Mouse (Mus musculus): ENCODE measurements around the gene Ebf3. TPM values are rescaled to one million over a fixed set of nuclear protein-coding genes. Genes with fewer than 3 reads are reported as not detected.
A peak's percentile ranks its signal among the peaks of the same experiment; 100 is the strongest.

The Ebf3 gene
- polyA plus RNA-seq, 1 experiment from 2014 or later = 27.7 TPM

GRCm38 (mm10) chr7:137300169-137300568 lies 14.1 kb downstream of the Ebf3 start:
- Histone ChIP-seq H3K27ac (peak overlapping the region; percentile 74), H3K9me3 (no peaks in the 10 kb centered on the region), H3K27me3 (0 out of 2 replicates have a peak, but pooled peaks cover 18% of the 10 kb centered on the region), H3K9ac (peak overlapping the region; percentile 60), H3K4me3 (0 out of 2 replicates have a peak overlapping the region, but pooled peaks have one; percentile 11), H3K36me3 (no peaks in the 10 kb centered on the region), H3K4me1 (replicated peaks) (peaks cover 96% of the 10 kb centered on the region), H3K4me2 (peak overlapping the region; percentile 77)
- ATAC-seq (ENCODE audit: low FRiP score) = no peak
- WGBS = 51% methylated on average over 11 of the region's 11 CpGs

- 0 out of 2 replicates have a peak, but pooled peaks cover 13% of the 10 kb centered on the region for H3K27me3 ChIP-seq
- H3K27ac ChIP-seq = peak overlapping the region; percentile 73
- WGBS = 57% methylated on average over 24 of the region's 24 CpGs
- H3K4me1 ChIP-seq (replicated peaks) = peaks cover 96% of the 10 kb centered on the region
- peak overlapping the region; percentile 77 for H3K4me2 ChIP-seq
- H3K4me3 ChIP-seq = no peak overlapping the region
- H3K9ac ChIP-seq = peak overlapping the region; percentile 61
- ATAC-seq (ENCODE audit: low FRiP score) = no peak
- 0 out of 2 replicates have a peak, but pooled peaks cover 3% of the 10 kb centered on the region for H3K36me3 ChIP-seq
- H3K9me3 ChIP-seq = no peaks in the 10 kb centered on the region
These were observed 16.5 kb downstream of the Ebf3 start for GRCm38 (mm10) chr7:137297594-137298381.

GRCm38 (mm10) chr7:137297131-137297530 lies 17.1 kb downstream of the Ebf3 start:
- no peak overlapping the region for H3K4me3 ChIP-seq
- H3K9ac ChIP-seq = peak overlapping the region; percentile 61

GRCm38 (mm10) chr7:137295612-137296011 lies 18.6 kb downstream of the Ebf3 start:
- no peak overlapping the region for H3K4me3 ChIP-seq
- no peak for ATAC-seq (ENCODE audit: low FRiP score)
- H3K9ac ChIP-seq = no peak overlapping the region
- peak overlapping the region; percentile 18; the same call in 1 of the 2 replicates for H3K4me2 ChIP-seq
- H3K9me3 ChIP-seq = no peaks in the 10 kb centered on the region
- WGBS = 45% methylated on average over 7 of the region's 7 CpGs
- H3K27ac ChIP-seq = 0 out of 2 replicates have a peak overlapping the region, but pooled peaks have one; percentile 30
- 0 out of 2 replicates have a peak, but pooled peaks cover 13% of the 10 kb centered on the region for H3K27me3 ChIP-seq
- 0 out of 2 replicates have a peak, but pooled peaks cover 4% of the 10 kb centered on the region for H3K36me3 ChIP-seq
- peaks cover 97% of the 10 kb centered on the region for H3K4me1 ChIP-seq (replicated peaks)

More at GRCm38 (mm10) chr7:137297131-137297530, 17.1 kb downstream of the Ebf3 start:
- 0 out of 2 replicates have a peak, but pooled peaks cover 13% of the 10 kb centered on the region for H3K27me3 ChIP-seq
- peaks cover 97% of the 10 kb centered on the region for H3K4me1 ChIP-seq (replicated peaks)
- 0 out of 2 replicates have a peak, but pooled peaks cover 4% of the 10 kb centered on the region for H3K36me3 ChIP-seq
- H3K9me3 ChIP-seq = no peaks in the 10 kb centered on the region
- peak overlapping the region; percentile 77 for H3K4me2 ChIP-seq
- 40% methylated on average over 7 of the region's 7 CpGs for WGBS
- no peak for ATAC-seq (ENCODE audit: low FRiP score)
- H3K27ac ChIP-seq = peak overlapping the region; percentile 73

GRCm38 (mm10) chr7:137294446-137294845 lies 19.8 kb downstream of the Ebf3 start:
- Histone ChIP-seq H3K4me3 (no peak overlapping the region), H3K4me2 (peak overlapping the region; percentile 15; the same call in 1 of the 2 replicates), H3K9me3 (no peaks in the 10 kb centered on the region), H3K27me3 (0 out of 2 replicates have a peak, but pooled peaks cover 5% of the 10 kb centered on the region), H3K4me1 (replicated peaks) (peaks cover 97% of the 10 kb centered on the region), H3K9ac (no peak overlapping the region), H3K36me3 (0 out of 2 replicates have a peak, but pooled peaks cover 4% of the 10 kb centered on the region), H3K27ac (0 out of 2 replicates have a peak overlapping the region, but pooled peaks have one; percentile 50)
- WGBS = 63% methylated on average over 7 of the region's 7 CpGs
- ATAC-seq (ENCODE audit: low FRiP score) = no peak

- no peak overlapping the region for H3K4me3 ChIP-seq
- peaks cover 87% of the 10 kb centered on the region for H3K4me1 ChIP-seq (replicated peaks)
- WGBS = 36% methylated on average over 3 of the region's 3 CpGs
- 0 out of 2 replicates have a peak, but pooled peaks cover 4% of the 10 kb centered on the region for H3K36me3 ChIP-seq
- no peak overlapping the region; the same call in 1 of the 2 replicates for H3K4me2 ChIP-seq
- H3K27me3 ChIP-seq = no peaks in the 10 kb centered on the region
- 0 out of 2 replicates have a peak overlapping the region, but pooled peaks have one; percentile 35 for H3K27ac ChIP-seq
- no peaks in the 10 kb centered on the region for H3K9me3 ChIP-seq
- no peak overlapping the region for H3K9ac ChIP-seq
- ATAC-seq (ENCODE audit: low FRiP score) = no peak
These were observed 24.8 kb downstream of the Ebf3 start for GRCm38 (mm10) chr7:137289290-137289957.

- no peak overlapping the region for H3K4me2 ChIP-seq
- no peak overlapping the region for H3K9ac ChIP-seq
- peaks cover 67% of the 10 kb centered on the region for H3K4me1 ChIP-seq (replicated peaks)
- H3K4me3 ChIP-seq = no peak overlapping the region
- no peaks in the 10 kb centered on the region for H3K9me3 ChIP-seq
- H3K27me3 ChIP-seq = no peaks in the 10 kb centered on the region
- H3K36me3 ChIP-seq = no peaks in the 10 kb centered on the region
- no peak for ATAC-seq (ENCODE audit: low FRiP score)
- peak overlapping the region; percentile 52; the same call in 1 of the 2 replicates for H3K27ac ChIP-seq
- WGBS = 81% methylated on average over 7 of the region's 7 CpGs
These were observed 36.1 kb downstream of the Ebf3 start for GRCm38 (mm10) chr7:137278171-137278570.

- no peaks in the 10 kb centered on the region for H3K36me3 ChIP-seq
- H3K4me2 ChIP-seq = no peak overlapping the region
- peaks cover 69% of the 10 kb centered on the region for H3K4me1 ChIP-seq (replicated peaks)
- H3K9ac ChIP-seq = no peak overlapping the region
- H3K9me3 ChIP-seq = no peaks in the 10 kb centered on the region
- WGBS = 87% methylated on average over 5 of the region's 5 CpGs
- H3K4me3 ChIP-seq = no peak overlapping the region
- no peak for ATAC-seq (ENCODE audit: low FRiP score)
- H3K27ac ChIP-seq = peak overlapping the region; percentile 52; the same call in 1 of the 2 replicates
- H3K27me3 ChIP-seq = no peaks in the 10 kb centered on the region
These were observed 36.5 kb downstream of the Ebf3 start for GRCm38 (mm10) chr7:137277713-137278112.

GRCm38 (mm10) chr7:137272252-137272651 lies 42.0 kb downstream of the Ebf3 start:
- 0 out of 2 replicates have a peak overlapping the region, but pooled peaks have one; percentile 13 for H3K27ac ChIP-seq
- no peaks in the 10 kb centered on the region for H3K9me3 ChIP-seq
- H3K36me3 ChIP-seq = no peaks in the 10 kb centered on the region
- no peaks in the 10 kb centered on the region for H3K27me3 ChIP-seq
- 76% methylated on average over 10 of the region's 10 CpGs for WGBS
- no peak overlapping the region for H3K4me3 ChIP-seq
- ATAC-seq (ENCODE audit: low FRiP score) = no peak
- no peak overlapping the region for H3K9ac ChIP-seq
- peaks cover 82% of the 10 kb centered on the region for H3K4me1 ChIP-seq (replicated peaks)
- no peak overlapping the region for H3K4me2 ChIP-seq

- 70% methylated on average over 8 of the region's 8 CpGs for WGBS
- no peak overlapping the region for H3K4me2 ChIP-seq
- ATAC-seq (ENCODE audit: low FRiP score) = no peak
- H3K4me3 ChIP-seq = no peak overlapping the region
- H3K9ac ChIP-seq = peak overlapping the region; percentile 36; the same call in 1 of the 2 replicates
- no peaks in the 10 kb centered on the region for H3K36me3 ChIP-seq
- H3K27me3 ChIP-seq = no peaks in the 10 kb centered on the region
- H3K9me3 ChIP-seq = no peaks in the 10 kb centered on the region
- peak overlapping the region; percentile 46 for H3K27ac ChIP-seq
- H3K4me1 ChIP-seq (replicated peaks) = peaks cover 92% of the 10 kb centered on the region
These were observed 45.6 kb downstream of the Ebf3 start for GRCm38 (mm10) chr7:137268452-137269155.

GRCm38 (mm10) chr7:137267441-137267840 lies 46.8 kb downstream of the Ebf3 start:
- no peak overlapping the region for H3K4me3 ChIP-seq
- no peaks in the 10 kb centered on the region for H3K36me3 ChIP-seq
- peaks cover 93% of the 10 kb centered on the region for H3K4me1 ChIP-seq (replicated peaks)
- ATAC-seq (ENCODE audit: low FRiP score) = no peak
- no peaks in the 10 kb centered on the region for H3K9me3 ChIP-seq
- H3K9ac ChIP-seq = peak overlapping the region; percentile 36; the same call in 1 of the 2 replicates
- H3K4me2 ChIP-seq = peak overlapping the region; percentile 45
- WGBS = 55% methylated on average over 9 of the region's 9 CpGs
- H3K27me3 ChIP-seq = no peaks in the 10 kb centered on the region
- peak overlapping the region; percentile 46 for H3K27ac ChIP-seq
